14 mouse cellular contexts compared by ENCODE assay signal in the genomic region with DNA sequence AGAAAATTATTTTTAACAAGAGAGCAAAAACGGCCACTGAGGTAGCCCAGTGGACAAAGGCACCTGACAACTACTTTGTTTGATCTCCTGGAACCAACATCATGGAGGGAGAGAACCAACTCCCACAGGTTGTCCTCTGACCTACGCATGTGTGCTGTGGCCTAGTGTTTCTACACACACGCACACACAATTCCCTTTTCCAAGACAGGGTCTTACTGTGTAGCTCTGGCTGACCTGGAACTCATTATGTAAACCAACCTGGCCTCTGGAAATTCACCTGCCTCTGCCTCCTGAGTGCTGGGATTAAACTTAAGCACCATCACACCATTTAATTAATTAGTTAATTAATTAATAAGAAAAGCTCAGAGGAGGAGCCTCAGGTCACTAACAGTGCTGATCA. TPM values are rescaled to one million over a fixed set of nuclear protein-coding genes. Genes with fewer than 3 reads are reported as not detected.
DNase-seq lines count a peak whose midpoint lies in the region; ATAC-seq and TF ChIP-seq lines count a peak whose summit lies in the region.
"Had no signal": no experiment of that assay in that cellular context is flagged by ENCODE, and none has a peak within 500 bp of the region (broad histone marks: within the 10 kb centered on the region; RNA-seq: fewer than 3 reads in every experiment).

No protein-coding gene starts in this region.

- 0 out of 2 replicates have a peak overlapping the region, but pooled peaks have one; percentile 11 for H3K27ac ChIP-seq in forebrain, embryonic 13.5 days
- H3K27ac ChIP-seq in forebrain, embryonic 16.5 days (ENCODE audit: low read length): no peak overlapping the region
- H3K27ac ChIP-seq in heart, embryonic 16.5 days (ENCODE audit: low read length): peak overlapping the region; percentile 86
- peak overlapping the region; percentile 2; the same call in 1 of the 2 replicates for H3K27ac ChIP-seq in liver, adult 2 months (replicated peaks; ENCODE audit: insufficient read depth, low read depth, low read length)
- H3K27ac ChIP-seq in spleen, adult 2 months (ENCODE audit: insufficient read depth, low read length): peak overlapping the region; percentile 34; the same call in 1 of the 2 replicates
- H3K27ac ChIP-seq: lung, embryonic 15.5 days had no signal

- no peaks in the 10 kb centered on the region for H3K79me2 ChIP-seq in liver, adult 2 months (ENCODE audit: control insufficient read depth, insufficient read depth, low read length)

- TF ChIP-seq POLR2A in liver, adult 2 months (IDR thresholded peaks at IDR 0.05; ENCODE audit: extremely low read depth, insufficient read depth, low read length): no peak
- no peak for TF ChIP-seq POLR2A in spleen, adult 2 months (IDR thresholded peaks at IDR 0.05; ENCODE audit: low read depth, low read length)

- no peak overlapping the region for H3K9ac ChIP-seq in forebrain, embryonic 13.5 days
- H3K9ac ChIP-seq in forebrain, embryonic 16.5 days (replicated peaks; ENCODE audit: low read depth, low read length): no peak overlapping the region
- H3K9ac ChIP-seq in heart, embryonic 16.5 days (ENCODE audit: low read length): peak overlapping the region; percentile 17; the same call in 1 of the 2 replicates
- H3K9ac ChIP-seq in liver, adult 2 months (ENCODE audit: low read depth, low read length): no peak overlapping the region
- H3K9ac ChIP-seq: lung, embryonic 15.5 days had no signal

- H3K27me3 ChIP-seq in forebrain, embryonic 13.5 days: no peaks in the 10 kb centered on the region
- H3K27me3 ChIP-seq in forebrain, embryonic 16.5 days (replicated peaks; ENCODE audit: control insufficient read depth, insufficient read depth, low read length): no peaks in the 10 kb centered on the region
- H3K27me3 ChIP-seq in heart, embryonic 16.5 days (ENCODE audit: control insufficient read depth, insufficient read depth, low read length): no peaks in the 10 kb centered on the region
- no peaks in the 10 kb centered on the region for H3K27me3 ChIP-seq in liver, adult 2 months (ENCODE audit: control insufficient read depth, insufficient read depth, low read length)
- H3K27me3 ChIP-seq in spleen, adult 2 months (ENCODE audit: control insufficient read depth, insufficient read depth, low read length): no peaks in the 10 kb centered on the region
- H3K27me3 ChIP-seq: lung, embryonic 15.5 days had no signal

- H3K36me3 ChIP-seq in forebrain, embryonic 13.5 days (ENCODE audit: poor library complexity, severe bottlenecking): peaks cover 92% of the 10 kb centered on the region
- H3K36me3 ChIP-seq in forebrain, embryonic 16.5 days (ENCODE audit: control insufficient read depth, insufficient read depth): 0 out of 2 replicates have a peak, but pooled peaks cover 12% of the 10 kb centered on the region
- peaks cover 35% of the 10 kb centered on the region for H3K36me3 ChIP-seq in heart, embryonic 16.5 days (ENCODE audit: control insufficient read depth, insufficient read depth)
- H3K36me3 ChIP-seq in liver, adult 2 months (ENCODE audit: control insufficient read depth, insufficient read depth, low read length): peaks cover 9% of the 10 kb centered on the region; the same call in 1 of the 2 replicates
- peaks cover 28% of the 10 kb centered on the region for H3K36me3 ChIP-seq in spleen, adult 2 months (ENCODE audit: control insufficient read depth, insufficient read depth, low read length)

- no peak for TF ChIP-seq CTCF in liver, adult 2 months (IDR thresholded peaks at IDR 0.05; ENCODE audit: low read depth, low read length)
- TF ChIP-seq CTCF in spleen, adult 2 months (IDR thresholded peaks at IDR 0.05; ENCODE audit: extremely low read depth, insufficient read depth, insufficient read length, insufficient replicate concordance): no peak

- H3K9me3 ChIP-seq in forebrain, embryonic 13.5 days (replicated peaks): no peaks in the 10 kb centered on the region
- H3K9me3 ChIP-seq in forebrain, embryonic 16.5 days (ENCODE audit: control insufficient read depth, low read length): no peaks in the 10 kb centered on the region
- H3K9me3 ChIP-seq in heart, embryonic 16.5 days (replicated peaks; ENCODE audit: control insufficient read depth, low read length): no peaks in the 10 kb centered on the region
- H3K9me3 ChIP-seq: lung, embryonic 15.5 days had no signal

- H3K4me1 ChIP-seq in forebrain, embryonic 13.5 days: peaks cover 38% of the 10 kb centered on the region
- H3K4me1 ChIP-seq in forebrain, embryonic 16.5 days (replicated peaks; ENCODE audit: control insufficient read depth, insufficient read depth, low read length): peaks cover 19% of the 10 kb centered on the region
- H3K4me1 ChIP-seq in heart, embryonic 16.5 days (ENCODE audit: control insufficient read depth, insufficient read depth, low read length): peaks cover 53% of the 10 kb centered on the region
- H3K4me1 ChIP-seq in liver, adult 2 months (ENCODE audit: control insufficient read depth, insufficient read depth, low read length): peaks cover 16% of the 10 kb centered on the region
- H3K4me1 ChIP-seq in spleen, adult 2 months (ENCODE audit: control insufficient read depth, insufficient read depth, insufficient read length): peaks cover 9% of the 10 kb centered on the region
- H3K4me1 ChIP-seq: lung, embryonic 15.5 days had no signal

- H3K4me3 ChIP-seq in forebrain, embryonic 13.5 days: no peak overlapping the region
- H3K4me3 ChIP-seq in forebrain, embryonic 16.5 days (replicated peaks; ENCODE audit: low read length): no peak overlapping the region
- H3K4me3 ChIP-seq in heart, embryonic 16.5 days (ENCODE audit: low read length): no peak overlapping the region
- no peak overlapping the region for H3K4me3 ChIP-seq in liver, adult 2 months (ENCODE audit: insufficient read depth, low read depth, low read length)
- H3K4me3 ChIP-seq in spleen, adult 2 months (ENCODE audit: extremely low read depth, insufficient read depth, insufficient read length): no peak overlapping the region
- H3K4me3 ChIP-seq: lung, embryonic 15.5 days; myocyte had no signal

- 89% methylated on average over 3 of the region's 3 CpGs for WGBS in forebrain, embryonic 13.5 days
- WGBS in forebrain, embryonic 16.5 days: 88% methylated on average over 3 of the region's 3 CpGs
- WGBS in heart, embryonic 16.5 days: 73% methylated on average over 3 of the region's 3 CpGs
- WGBS in liver, adult 2 months: 34% methylated on average over 3 of the region's 3 CpGs
- 74% methylated on average over 3 of the region's 3 CpGs for WGBS in spleen, adult 2 months

- H3K4me2 ChIP-seq in forebrain, embryonic 13.5 days: no peak overlapping the region
- no peak overlapping the region for H3K4me2 ChIP-seq in forebrain, embryonic 16.5 days (ENCODE audit: low read length)
- no peak overlapping the region for H3K4me2 ChIP-seq in heart, embryonic 16.5 days (ENCODE audit: low read depth, low read length)
- H3K4me2 ChIP-seq: liver, embryonic 11.5 days; lung, embryonic 15.5 days had no signal

- no peak for ATAC-seq in forebrain, embryonic 13.5 days
- ATAC-seq in forebrain, embryonic 16.5 days: no peak
- no peak for ATAC-seq in heart, embryonic 16.5 days (replicated peaks; ENCODE audit: extremely low read depth, insufficient read depth, low FRiP score)
- ATAC-seq: forebrain, embryonic 14.5 days had no signal

- DNase-seq in heart, adult 18-20 months: no peak
- DNase-seq in liver, adult 2 months (ENCODE audit: extremely low read depth, low read depth, low spot score): peak; percentile 53
- no peak for DNase-seq in liver
- no peak for DNase-seq in spleen, adult 2 months (ENCODE audit: low read depth in 1 of 2, low spot score in 2 of 2)
- no peak for DNase-seq in spleen, postnatal 14 days (ENCODE audit: low spot score in 2 of 2)
- DNase-seq: cerebellum, postnatal 25 days; kidney, adult 8-10 months had no signal

RNA-seq across cellular contexts. Expression of a gene that starts 54.0 kb away (rescaled TPM):
- 22.8 and 29.5 TPM in 2 replicates for polyA plus RNA-seq in forebrain, embryonic 13.5 days (2015; fragmentation: Nextera tagmentation; extraction: Ambion mirVana)
- 24.1 and 26.3 TPM in 2 replicates for polyA plus RNA-seq in forebrain, embryonic 16.5 days (2015; fragmentation: Nextera tagmentation; extraction: Ambion mirVana)
- 118 and 121 TPM in 2 replicates for polyA plus RNA-seq in heart, embryonic 16.5 days (2015; fragmentation: Nextera tagmentation; extraction: Ambion mirVana)
- total RNA-seq in heart, adult 18-20 months (2021): 100 to 1,000 TPM; 287 to 306 TPM
- 19.4 and 31.1 TPM in 2 replicates for total RNA-seq in liver, adult 2 months (2014; rRNA removed)
- 76.3 and 80.6 TPM in 2 replicates for polyA plus RNA-seq in liver, adult 2 months (2012; rRNA removed)
- 50.4 and 68.4 TPM in 2 replicates for polyA plus RNA-seq in spleen, adult 2 months (2012; rRNA removed)
